Mouse (Mus musculus) T-cell, adult 2 months (primary cell): Measurements from ENCODE around the gene Epb41l5.
A peak's percentile ranks its signal among the peaks of the same experiment; 100 is the strongest.

ENCODE experiments used
- DNase-seq: peaks from one replicate; pipeline ENCODE4 v3.0.0; 2022; ENCODE audit warnings: low spot score

The Epb41l5 gene

DNA sequence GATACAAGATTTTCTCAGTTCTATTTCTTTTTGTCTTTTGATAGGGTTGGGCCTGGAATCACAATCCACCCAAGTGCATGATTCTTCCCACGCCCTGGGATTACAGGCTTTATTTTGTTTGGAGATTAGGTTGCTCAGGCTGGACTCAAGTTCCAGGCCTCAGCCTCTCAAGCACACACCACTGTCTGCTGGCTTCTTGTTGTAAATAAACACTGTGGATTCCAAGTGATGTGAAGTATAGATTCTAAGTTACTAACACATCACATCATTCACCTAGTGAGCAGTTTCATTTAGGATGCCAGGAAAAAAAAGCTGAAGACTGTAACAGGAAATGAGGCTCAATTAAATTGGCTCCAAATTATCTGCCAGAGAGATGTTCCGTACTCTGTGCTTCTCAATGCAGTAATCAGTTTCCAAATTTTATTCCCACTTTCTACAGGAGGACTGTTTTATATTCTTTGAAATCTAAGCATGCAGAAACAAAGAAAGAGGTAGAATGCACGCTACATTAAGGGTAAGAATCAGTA, 51.8 kb downstream of the Epb41l5 start:
- no peak for DNase-seq

DNA sequence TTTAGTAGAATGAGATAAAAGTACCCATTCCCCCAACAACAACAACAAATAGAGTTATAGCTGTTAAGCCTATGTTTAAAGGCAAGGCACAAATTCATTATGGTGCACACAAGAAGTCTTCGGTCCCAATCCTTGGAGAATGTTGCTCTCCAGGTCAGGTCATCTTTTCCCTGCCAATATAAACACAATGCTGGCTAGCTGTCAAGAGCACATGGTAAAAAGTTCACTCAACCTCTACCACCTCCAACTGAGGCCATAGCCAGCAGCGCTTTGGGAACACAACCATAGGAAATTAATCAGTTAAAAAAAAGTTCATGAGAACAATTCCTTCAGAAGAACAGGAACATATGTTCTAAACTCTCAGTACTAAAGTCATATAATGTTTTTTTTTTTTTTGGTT, 58.8 kb downstream of the Epb41l5 start:
- DNase-seq = no peak

DNA sequence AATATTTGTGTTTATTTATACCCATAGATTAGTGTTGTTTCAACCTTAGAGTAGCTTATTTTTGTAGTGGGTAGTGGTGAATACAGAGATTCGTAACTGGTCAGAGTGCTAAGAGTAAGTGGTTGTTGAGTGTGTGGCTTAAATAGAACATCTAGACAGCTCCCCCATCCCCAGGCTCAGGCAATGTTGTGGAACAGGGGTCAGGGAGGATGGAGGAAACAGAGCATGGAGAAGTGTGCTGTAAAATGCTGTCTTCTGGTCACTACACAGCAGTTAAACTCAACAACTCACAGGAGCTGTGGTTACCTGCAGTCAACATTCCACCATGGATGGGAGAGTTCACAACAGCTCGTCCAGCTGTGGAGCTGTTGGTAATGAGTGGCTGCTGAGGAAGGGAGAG, 63.8 kb downstream of the Epb41l5 start:
- no peak for DNase-seq

GRCm38 (mm10) chr1:119570134-119570533, 78.7 kb downstream of the Epb41l5 start:
- no peak for DNase-seq

- no peak for DNase-seq
Observed at GRCm38 (mm10) chr1:119565531-119565930, 83.3 kb downstream of the Epb41l5 start.

DNA sequence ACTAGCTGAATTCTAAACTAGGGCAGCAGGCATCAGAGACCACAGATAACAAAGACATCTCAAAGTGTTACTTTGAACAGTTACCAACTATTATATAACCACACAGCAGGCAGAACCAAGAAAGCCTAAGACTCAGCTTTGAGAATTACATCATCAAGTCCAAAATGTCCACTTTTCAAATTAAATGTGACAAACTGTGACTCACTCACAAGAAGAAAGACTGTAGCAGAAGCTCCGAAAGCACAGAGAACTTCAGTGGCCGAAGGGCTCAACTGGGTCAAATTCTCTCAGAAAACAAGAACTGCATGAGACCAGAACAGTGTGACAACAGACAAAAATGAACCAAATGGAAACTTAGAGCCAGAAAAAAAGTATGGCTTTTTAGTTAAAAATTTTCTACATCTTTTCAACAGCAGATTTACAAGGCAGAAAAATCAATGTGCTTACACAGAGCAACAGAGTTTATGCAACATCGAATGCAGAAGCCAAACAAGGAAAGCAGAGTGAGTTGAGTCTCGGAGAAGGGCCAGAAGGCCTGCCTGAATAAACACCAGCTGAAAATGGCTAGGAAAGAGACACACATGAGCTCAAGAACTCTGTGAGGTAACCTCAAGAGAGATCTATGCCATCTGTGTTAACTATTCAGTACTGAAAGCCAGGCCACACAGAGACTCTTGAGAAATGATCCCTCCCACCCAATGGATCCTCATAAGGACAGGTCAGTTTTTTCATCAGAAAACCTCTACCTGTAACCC, 91.0 kb downstream of the Epb41l5 start:
- no peak for DNase-seq

GRCm38 (mm10) chr1:119555651-119556050, 93.1 kb downstream of the Epb41l5 start:
- no peak for DNase-seq

GRCm38 (mm10) chr1:119551651-119552050, 97.1 kb downstream of the Epb41l5 start:
- no peak for DNase-seq

GRCm38 (mm10) chr1:119550064-119550463, 98.7 kb downstream of the Epb41l5 start:
- DNase-seq = no peak

GRCm38 (mm10) chr1:119549327-119549689, 99.5 kb downstream of the Epb41l5 start:
- DNase-seq = no peak

DNA sequence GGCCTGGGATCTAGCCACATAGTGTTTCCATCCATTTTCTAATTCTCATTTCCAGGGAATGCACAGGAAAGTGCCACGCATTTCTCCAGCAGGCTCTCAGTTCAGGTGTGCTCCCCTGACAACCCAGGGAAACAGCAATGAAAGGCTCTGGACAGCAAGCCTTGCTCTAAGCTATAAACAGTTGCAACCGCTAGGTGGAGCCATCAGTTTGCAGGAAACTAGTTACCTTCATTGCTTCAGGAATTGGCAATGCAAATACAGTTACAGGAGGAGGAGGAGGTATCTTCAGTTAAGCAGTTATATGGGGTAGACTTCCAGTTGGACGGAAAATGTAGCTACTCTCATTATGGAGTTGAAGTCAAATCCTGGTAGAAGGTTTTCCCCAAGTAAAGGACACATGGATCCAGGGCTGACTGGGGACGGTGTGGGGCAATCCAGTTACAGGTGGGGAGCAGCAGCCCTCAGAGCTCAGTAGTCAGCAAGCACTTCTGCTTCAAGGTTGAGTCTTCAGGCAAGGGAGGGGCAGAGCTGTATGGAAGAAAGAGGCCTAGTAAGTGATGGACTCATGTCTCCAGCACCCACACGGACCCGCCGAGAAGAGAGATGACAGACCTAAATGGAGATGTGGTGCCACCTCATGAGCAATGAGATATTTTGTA, 100.0 kb downstream of the Epb41l5 start:
- DNase-seq = peak; percentile 51

GRCm38 (mm10) chr1:119546490-119546889, 102.3 kb downstream of the Epb41l5 start:
- DNase-seq = no peak

GRCm38 (mm10) chr1:119545671-119546070, 103.1 kb downstream of the Epb41l5 start:
- DNase-seq = no peak

GRCm38 (mm10) chr1:119545164-119545563, 103.6 kb downstream of the Epb41l5 start:
- DNase-seq = no peak

DNA sequence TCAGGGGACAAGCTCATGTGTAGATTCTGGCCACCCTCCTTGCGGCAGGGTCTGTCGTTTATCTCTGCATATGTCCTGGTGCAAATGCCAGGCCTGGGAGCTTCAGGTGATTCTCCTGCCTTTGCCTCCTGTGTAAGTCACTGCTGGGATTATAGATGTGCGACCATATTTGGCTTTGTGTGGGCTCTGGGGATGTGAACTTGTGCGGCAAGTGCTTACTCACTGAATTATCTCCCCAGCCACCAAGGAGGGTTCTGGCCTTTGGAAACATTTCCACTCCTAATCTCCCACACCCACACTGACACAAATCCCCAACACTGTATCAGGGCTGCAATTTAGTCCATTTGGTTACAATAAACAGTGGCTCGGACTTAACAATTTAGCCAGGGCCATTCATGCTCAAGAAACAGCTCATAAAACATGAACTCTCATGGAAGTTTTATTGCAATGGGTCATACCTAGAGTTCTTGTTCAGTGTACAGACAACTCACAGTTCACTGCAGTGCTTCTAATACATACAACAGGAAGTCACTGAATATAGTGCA, 104.1 kb downstream of the Epb41l5 start:
- DNase-seq = no peak

GRCm38 (mm10) chr1:119543316-119543715, 105.5 kb downstream of the Epb41l5 start:
- no peak for DNase-seq

- no peak for DNase-seq
Observed at GRCm38 (mm10) chr1:119541570-119541969, 107.2 kb downstream of the Epb41l5 start.

GRCm38 (mm10) chr1:119540836-119541557, 107.8 kb downstream of the Epb41l5 start:
- DNase-seq = no peak

GRCm38 (mm10) chr1:119539252-119539651, 109.5 kb downstream of the Epb41l5 start:
- DNase-seq = no peak

DNA sequence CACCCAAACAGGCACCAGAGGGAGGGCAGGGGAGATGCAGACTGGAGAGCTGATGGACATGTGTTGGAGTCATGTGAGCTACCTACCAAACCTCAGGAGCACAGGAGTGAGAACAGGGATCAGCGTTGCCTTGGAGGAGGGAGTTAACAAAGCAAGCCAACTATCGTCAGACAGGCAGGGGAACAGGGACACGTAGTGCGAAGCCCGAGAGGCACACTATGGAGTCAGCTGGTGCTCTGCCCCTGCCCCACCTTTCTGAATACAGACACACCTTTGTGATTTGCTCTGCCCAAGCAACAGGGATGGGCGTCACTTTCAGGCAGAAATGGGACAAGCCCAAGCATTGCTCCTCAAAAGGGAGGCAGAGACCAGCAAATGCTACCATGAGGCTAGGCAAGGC, 111.1 kb downstream of the Epb41l5 start:
- no peak for DNase-seq

- DNase-seq = no peak
Observed at GRCm38 (mm10) chr1:119536122-119536521, 112.7 kb downstream of the Epb41l5 start.

DNA sequence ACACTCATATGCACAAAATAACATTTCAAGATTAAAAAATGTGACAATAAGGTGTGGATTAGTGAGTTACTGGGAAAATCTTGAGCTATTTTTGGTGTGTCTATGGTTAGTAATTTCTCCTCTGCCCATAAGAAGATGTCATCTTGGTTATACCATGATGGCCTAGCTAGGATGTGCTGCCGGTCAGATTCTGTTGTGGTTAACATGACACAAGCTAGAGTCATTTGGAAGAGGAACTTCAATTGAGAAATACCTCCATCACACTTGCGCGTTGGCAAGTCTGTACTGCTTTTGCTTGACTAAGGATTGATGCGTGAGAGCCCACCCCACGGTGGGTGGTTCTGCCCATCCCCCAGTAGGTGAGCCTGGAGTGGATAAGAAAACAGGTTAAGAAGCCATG, 114.5 kb downstream of the Epb41l5 start:
- DNase-seq = no peak
